8 mouse cellular contexts compared by ENCODE assay signal in genomic region chr17:84510355-84510754, GRCm38 (mm10). TPM values are rescaled to one million over a fixed set of nuclear protein-coding genes. Genes with fewer than 3 reads are reported as not detected.
DNase-seq lines count a peak whose midpoint lies in the region; ATAC-seq and TF ChIP-seq lines count a peak whose summit lies in the region.

No protein-coding gene starts in this region.

- WGBS in hindbrain, embryonic 15.5 days = 39% methylated on average over 5 of the region's 5 CpGs
- WGBS in hindbrain, embryonic 12.5 days = 56% methylated on average over 5 of the region's 5 CpGs
- 22% methylated on average over 5 of the region's 5 CpGs for WGBS in lung, embryonic 16.5 days

- no peaks in the 10 kb centered on the region for H3K9me3 ChIP-seq in hindbrain, embryonic 15.5 days
- H3K9me3 ChIP-seq in hindbrain, embryonic 12.5 days (replicated peaks) = no peaks in the 10 kb centered on the region
- no peaks in the 10 kb centered on the region for H3K9me3 ChIP-seq in lung, embryonic 16.5 days (ENCODE audit: control insufficient read depth, low read length)

- DNase-seq in Patski (ENCODE audit: low read depth, low spot score) = peak; percentile 90
- DNase-seq in frontal cortex, postnatal 36 days (ENCODE audit: low spot score in 2 of 2) = peak; percentile 61 to 74
- peak; percentile 74 for DNase-seq in kidney, postnatal 10 days
- DNase-seq in cerebellum, adult 9-11 months = no peak
- DNase-seq in cerebellum, adult 9-10 months = no peak

- H3K9ac ChIP-seq in hindbrain, embryonic 15.5 days = no peak overlapping the region
- no peak overlapping the region for H3K9ac ChIP-seq in hindbrain, embryonic 12.5 days
- H3K9ac ChIP-seq in lung, embryonic 16.5 days (ENCODE audit: low read length) = no peak overlapping the region

- CTCF ChIA-PET in Patski (lab: Charles Lee) = interaction anchor here (1.0 to 1.6 kb wide), 3 partner anchors 11 to 40 kb away, joined by 3 to 5 read pairs (median 3); no protein-coding TSS in a partner anchor

- no peaks in the 10 kb centered on the region for H3K36me3 ChIP-seq in hindbrain, embryonic 15.5 days
- no peaks in the 10 kb centered on the region for H3K36me3 ChIP-seq in hindbrain, embryonic 12.5 days
- no peaks in the 10 kb centered on the region for H3K36me3 ChIP-seq in lung, embryonic 16.5 days (ENCODE audit: control insufficient read depth, insufficient read depth, low read length)

- H3K27ac ChIP-seq in hindbrain, embryonic 15.5 days (replicated peaks) = 0 out of 2 replicates have a peak overlapping the region, but pooled peaks have one; percentile 29
- H3K27ac ChIP-seq in hindbrain, embryonic 12.5 days = no peak overlapping the region
- H3K27ac ChIP-seq in lung, embryonic 16.5 days (ENCODE audit: low read length) = peak overlapping the region; percentile 75

- POLR2A ChIA-PET in Patski (lab: Charles Lee) = interaction anchor here (1.1 kb wide), 1 partner anchor 44 kb away, joined by 4 read pairs; the partner anchor contains the start of gene Thada

- no peak overlapping the region for H3K4me2 ChIP-seq in hindbrain, embryonic 15.5 days
- no peak overlapping the region for H3K4me2 ChIP-seq in hindbrain, embryonic 12.5 days (replicated peaks)
- no peak overlapping the region for H3K4me2 ChIP-seq in lung, embryonic 16.5 days (ENCODE audit: low read depth, low read length)

- H3K4me3 ChIP-seq in hindbrain, embryonic 15.5 days = no peak overlapping the region
- H3K4me3 ChIP-seq in hindbrain, embryonic 12.5 days = no peak overlapping the region
- no peak overlapping the region for H3K4me3 ChIP-seq in lung, embryonic 16.5 days (ENCODE audit: low read length)

- no peaks in the 10 kb centered on the region for H3K27me3 ChIP-seq in hindbrain, embryonic 15.5 days
- peaks cover 7% of the 10 kb centered on the region; the same call in 1 of the 2 replicates for H3K27me3 ChIP-seq in hindbrain, embryonic 12.5 days
- no peaks in the 10 kb centered on the region for H3K27me3 ChIP-seq in Patski
- H3K27me3 ChIP-seq in lung, embryonic 16.5 days (ENCODE audit: control insufficient read depth, insufficient read depth, low read depth, low read length) = no peaks in the 10 kb centered on the region

- H3K4me1 ChIP-seq in hindbrain, embryonic 15.5 days (replicated peaks) = peaks cover 30% of the 10 kb centered on the region
- H3K4me1 ChIP-seq in hindbrain, embryonic 12.5 days = peaks cover 25% of the 10 kb centered on the region
- peaks cover 23% of the 10 kb centered on the region for H3K4me1 ChIP-seq in lung, embryonic 16.5 days (replicated peaks; ENCODE audit: control insufficient read depth, insufficient read depth, low read length)

- TF ChIP-seq CTCF in Patski (IDR thresholded peaks at IDR 0.05) = no peak

- in situ Hi-C loops in Patski (cut with MboI; ENCODE audit: low pct_unique_long_range_greater_than_20kb) = no loop called here

- peak; percentile 36; the same call in 1 of the 2 replicates for ATAC-seq in hindbrain, embryonic 15.5 days (ENCODE audit: low FRiP score, low read depth)
- ATAC-seq in hindbrain, embryonic 12.5 days (ENCODE audit: low FRiP score) = no peak
- no peak for ATAC-seq in Patski
- ATAC-seq in lung, embryonic 16.5 days (ENCODE audit: low read depth) = peak; percentile 71

RNA-seq across cellular contexts. Expression of gene Plekhh2, which starts 1.3 kb away (rescaled TPM):
- 2.1 and 2.3 TPM in 2 replicates for polyA plus RNA-seq in hindbrain, embryonic 15.5 days (2015; fragmentation: Nextera tagmentation; extraction: Ambion mirVana)
- 3.8 and 4.7 TPM in 2 replicates for polyA plus RNA-seq in hindbrain, embryonic 12.5 days (2016; fragmentation: Nextera tagmentation; extraction: Ambion mirVana)
- polyA plus RNA-seq in Patski (2021) = 32.0 TPM
- 10.2 and 10.5 TPM in 2 replicates for polyA plus RNA-seq in lung, embryonic 16.5 days (2015; fragmentation: Nextera tagmentation; extraction: Ambion mirVana)

RNA-seq across cellular contexts. Expression of gene Thada, which starts 44.4 kb away (rescaled TPM):
- polyA plus RNA-seq in hindbrain, embryonic 15.5 days (2015; fragmentation: Nextera tagmentation; extraction: Ambion mirVana) = 6.5 and 6.6 TPM in 2 replicates
- polyA plus RNA-seq in hindbrain, embryonic 12.5 days (2016; fragmentation: Nextera tagmentation; extraction: Ambion mirVana) = 9.9 TPM in 2 replicates
- 16.3 TPM for polyA plus RNA-seq in Patski (2021)
- 7.8 and 8.6 TPM in 2 replicates for polyA plus RNA-seq in lung, embryonic 16.5 days (2015; fragmentation: Nextera tagmentation; extraction: Ambion mirVana)

Comparison
In these comparisons a context has a peak if more than half of its experiments do, and no peak if none do; other contexts are left out.
1. ATAC-seq: peak in hindbrain, embryonic 15.5 days (single experiment) and lung, embryonic 16.5 days (single experiment); none in hindbrain, embryonic 12.5 days (single experiment) and Patski (single experiment).
2. DNase-seq: peak in Patski (single experiment), frontal cortex, postnatal 36 days (2 of 2) and kidney, postnatal 10 days (single experiment); none in cerebellum, adult 9-11 months (single experiment) and cerebellum, adult 9-10 months (single experiment).